Mouse (Mus musculus): ENCODE results near the gene Abcg5. TPM values are rescaled to one million over a fixed set of nuclear protein-coding genes. Genes with fewer than 3 reads are reported as not detected.
A peak's percentile ranks its signal among the peaks of the same experiment; 100 is the strongest.

The Abcg5 gene
- 3.7 and 6.5 TPM in 2 replicates for polyA plus RNA-seq (2015; fragmentation: Nextera tagmentation; extraction: Ambion mirVana)

DNA sequence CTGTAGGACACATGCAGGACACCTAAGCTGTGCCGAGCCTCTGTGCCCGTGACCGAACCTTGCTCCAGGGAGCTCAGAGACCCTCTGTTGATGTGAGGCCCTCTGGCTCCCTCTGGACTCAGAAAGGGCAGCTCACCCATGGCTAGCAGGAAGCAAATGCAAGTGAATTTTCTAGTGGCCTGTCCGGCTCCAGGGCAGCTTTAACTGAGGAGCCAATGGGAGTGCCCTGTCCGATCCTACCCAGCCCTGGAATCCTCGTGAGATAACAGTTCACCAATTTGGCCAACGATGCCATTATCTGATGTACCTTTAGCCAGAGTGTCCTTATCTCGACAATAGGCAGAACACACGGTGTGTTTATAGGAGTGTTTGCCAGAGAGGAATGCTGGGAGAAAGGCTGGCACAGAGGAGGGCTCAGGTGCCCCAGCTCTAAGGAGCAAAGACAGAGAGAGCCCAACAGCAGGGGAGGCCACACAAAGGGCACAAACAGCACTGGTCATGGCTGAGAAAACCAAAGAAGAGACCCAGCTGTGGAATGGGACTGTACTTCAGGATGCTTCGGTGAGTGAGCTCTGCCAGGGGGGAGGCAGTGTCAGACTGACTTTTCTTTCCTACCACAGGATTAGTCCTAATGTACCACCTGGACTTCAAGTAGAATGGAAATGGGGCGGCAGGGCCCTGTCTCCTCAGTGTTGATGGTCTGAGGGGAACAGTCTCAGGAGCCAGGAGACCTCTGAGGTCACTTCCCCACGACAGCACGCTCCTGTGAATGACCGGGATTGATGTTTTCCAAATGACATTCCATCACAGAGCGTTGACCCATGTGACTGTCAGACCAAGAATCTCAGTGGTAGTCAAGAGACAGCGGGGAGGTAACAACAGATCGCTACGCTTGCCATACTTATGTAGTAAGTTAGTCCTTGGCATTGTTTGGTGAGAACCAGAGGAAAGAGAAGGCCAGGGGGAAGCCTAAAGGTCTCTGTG is at the start of gene Abcg5:
Gene Abcg5, minus strand, starts transcription at position 278 of the 984 bp plus-strand sequence.
- peak; percentile 67 for ATAC-seq
- peaks cover 14% of the 10 kb centered on the region for H3K4me1 ChIP-seq (ENCODE audit: control insufficient read depth, insufficient read depth, low read length)

DNA sequence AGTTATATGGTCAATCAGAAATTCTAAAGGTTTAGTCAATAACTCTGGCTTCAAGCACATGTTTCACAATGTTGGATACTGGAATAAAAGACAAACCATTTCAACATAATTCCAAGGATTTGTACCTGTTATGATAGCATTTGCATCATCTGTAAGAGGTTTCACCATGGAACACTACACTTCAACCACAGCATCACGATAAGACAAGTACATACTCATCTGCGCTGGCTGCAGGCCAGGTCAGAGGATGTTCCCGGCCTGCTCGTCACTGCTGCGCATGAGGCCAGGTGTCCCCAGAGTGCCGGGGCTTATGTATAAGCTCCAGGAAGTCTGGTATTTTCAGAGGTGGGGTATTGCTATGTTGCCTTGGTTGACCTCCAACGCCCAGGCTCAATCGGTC is 49.8 kb upstream of the Abcg5 start:
- 0 out of 2 replicates have a peak, but pooled peaks cover 2% of the 10 kb centered on the region for H3K4me1 ChIP-seq (ENCODE audit: control insufficient read depth, insufficient read depth, low read length)
- H3K27me3 ChIP-seq (replicated peaks; ENCODE audit: control insufficient read depth, insufficient read depth, low read length): no peaks in the 10 kb centered on the region
- no peak for ATAC-seq
- no peaks in the 10 kb centered on the region for H3K9me3 ChIP-seq (ENCODE audit: control insufficient read depth, low read length)
- H3K4me3 ChIP-seq (ENCODE audit: low read length): no peak overlapping the region
- H3K9ac ChIP-seq (ENCODE audit: low read depth, low read length): no peak overlapping the region
- 86% methylated on average over 8 of the region's 8 CpGs for WGBS
- H3K27ac ChIP-seq (ENCODE audit: low read length): no peak overlapping the region
- no peak overlapping the region for H3K4me2 ChIP-seq (ENCODE audit: low read depth, low read length)
- peaks cover 4% of the 10 kb centered on the region; the same call in 1 of the 2 replicates for H3K36me3 ChIP-seq (ENCODE audit: control insufficient read depth, insufficient read depth, low read length)

More for the DNA sequence above, at the start of gene Abcg5:
- no peak within 1 kb of the TSS for H3K9ac ChIP-seq (ENCODE audit: low read depth, low read length)
- H3K9me3 ChIP-seq (ENCODE audit: control insufficient read depth, low read length): no peaks in the 10 kb centered on the region
- WGBS: 69% methylated on average over 18 of the region's 18 CpGs
- no peak within 1 kb of the TSS; the same call in 1 of the 2 replicates for H3K4me2 ChIP-seq (ENCODE audit: low read depth, low read length)
- no peak within 1 kb of the TSS for H3K4me3 ChIP-seq (ENCODE audit: low read length)
- H3K27ac ChIP-seq (ENCODE audit: low read length): no peak within 1 kb of the TSS
- no peaks in the 10 kb centered on the region for H3K36me3 ChIP-seq (ENCODE audit: control insufficient read depth, insufficient read depth, low read length)
- H3K27me3 ChIP-seq (replicated peaks; ENCODE audit: control insufficient read depth, insufficient read depth, low read length): no peaks in the 10 kb centered on the region

DNA sequence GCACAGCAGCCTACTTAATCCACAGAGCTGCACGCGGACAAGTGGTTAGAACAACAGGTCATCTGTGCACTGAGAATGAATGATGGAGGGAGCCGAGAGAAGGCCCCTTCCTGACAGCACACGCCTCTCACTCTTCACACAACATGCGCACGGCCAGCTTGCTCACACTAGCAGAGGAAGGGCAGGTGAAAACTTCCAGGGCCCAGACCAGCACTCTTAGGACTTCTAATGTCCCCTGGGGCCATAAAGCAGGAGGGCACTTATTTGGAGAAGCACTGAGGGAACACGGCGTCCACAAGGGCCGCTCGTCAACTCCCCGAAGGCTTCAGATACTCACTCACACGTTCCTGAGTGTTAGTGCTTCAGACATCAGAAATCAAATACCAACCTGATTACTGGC is 48.5 kb upstream of the Abcg5 start:
- Histone ChIP-seq H3K27me3 (replicated peaks; ENCODE audit: control insufficient read depth, insufficient read depth, low read length) (no peaks in the 10 kb centered on the region), H3K4me1 (ENCODE audit: control insufficient read depth, insufficient read depth, low read length) (0 out of 2 replicates have a peak, but pooled peaks cover 2% of the 10 kb centered on the region), H3K9me3 (ENCODE audit: control insufficient read depth, low read length) (no peaks in the 10 kb centered on the region), H3K27ac (ENCODE audit: low read length) (no peak overlapping the region), H3K9ac (ENCODE audit: low read depth, low read length) (no peak overlapping the region), H3K4me3 (ENCODE audit: low read length) (no peak overlapping the region), H3K36me3 (ENCODE audit: control insufficient read depth, insufficient read depth, low read length) (peaks cover 4% of the 10 kb centered on the region; the same call in 1 of the 2 replicates), H3K4me2 (ENCODE audit: low read depth, low read length) (no peak overlapping the region)
- ATAC-seq: no peak
- WGBS: 84% methylated on average over 12 of the region's 12 CpGs

DNA sequence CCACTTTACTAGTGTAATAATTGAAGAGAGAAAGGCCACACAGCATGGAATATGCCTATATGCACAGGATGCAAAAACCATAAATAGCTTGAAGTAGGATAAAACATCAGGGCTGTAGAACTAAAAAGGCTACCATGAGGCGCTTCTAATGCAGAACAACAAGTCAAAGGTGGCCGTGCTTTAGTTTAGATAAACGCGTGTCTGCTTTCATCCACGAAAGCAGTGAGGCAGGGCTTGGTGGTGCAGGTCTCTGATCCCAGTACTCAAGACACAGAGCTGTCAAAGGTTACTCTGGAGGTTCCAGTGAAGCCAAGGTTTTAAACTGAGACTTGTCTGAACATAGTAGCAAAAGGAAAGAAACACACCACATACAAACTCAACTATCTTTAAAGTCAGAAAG is 46.3 kb upstream of the Abcg5 start:
- 86% methylated on average over 5 of the region's 5 CpGs for WGBS
- ATAC-seq: no peak
- Histone ChIP-seq H3K4me2 (ENCODE audit: low read depth, low read length) (no peak overlapping the region), H3K9me3 (ENCODE audit: control insufficient read depth, low read length) (no peaks in the 10 kb centered on the region), H3K27me3 (replicated peaks; ENCODE audit: control insufficient read depth, insufficient read depth, low read length) (no peaks in the 10 kb centered on the region), H3K4me3 (ENCODE audit: low read length) (no peak overlapping the region), H3K4me1 (ENCODE audit: control insufficient read depth, insufficient read depth, low read length) (no peaks in the 10 kb centered on the region), H3K36me3 (ENCODE audit: control insufficient read depth, insufficient read depth, low read length) (peaks cover 4% of the 10 kb centered on the region; the same call in 1 of the 2 replicates), H3K9ac (ENCODE audit: low read depth, low read length) (no peak overlapping the region), H3K27ac (ENCODE audit: low read length) (no peak overlapping the region)

DNA sequence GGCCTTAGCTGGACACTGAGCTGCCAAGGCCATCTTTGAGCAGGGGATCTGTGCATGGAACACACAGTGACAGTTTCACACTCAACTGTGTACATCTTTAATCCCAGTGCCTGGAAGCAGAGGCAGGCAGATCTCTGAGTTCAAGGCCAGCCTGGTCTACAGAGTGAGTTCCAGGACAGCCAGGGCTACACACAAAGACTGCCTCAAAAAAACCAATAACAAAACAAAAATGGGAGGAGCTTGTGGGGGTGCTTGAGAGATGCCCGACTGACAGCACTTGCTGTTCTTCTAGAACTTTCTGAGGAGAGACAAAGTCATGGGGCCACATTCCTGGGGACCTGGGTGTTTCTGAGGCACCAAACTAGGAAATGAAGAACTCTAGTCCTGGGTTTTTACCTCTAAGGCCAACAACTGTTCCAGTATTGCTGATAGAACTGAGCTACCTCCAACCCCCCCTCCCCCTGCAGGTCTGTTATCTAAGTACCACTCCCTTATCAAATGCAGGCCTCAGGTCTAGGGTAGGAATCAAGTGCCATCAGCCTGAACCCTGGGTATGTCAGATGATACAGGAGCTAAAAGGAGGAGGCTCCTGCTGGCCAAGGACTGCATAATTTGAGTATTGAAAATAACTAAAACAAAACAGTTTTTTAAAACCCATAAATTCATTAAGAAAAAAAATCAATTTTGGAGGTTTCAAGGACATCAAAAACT is 45.5 kb upstream of the Abcg5 start:
- peaks cover 4% of the 10 kb centered on the region; the same call in 1 of the 2 replicates for H3K36me3 ChIP-seq (ENCODE audit: control insufficient read depth, insufficient read depth, low read length)
- no peak overlapping the region for H3K4me3 ChIP-seq (ENCODE audit: low read length)
- H3K9me3 ChIP-seq (ENCODE audit: control insufficient read depth, low read length): no peaks in the 10 kb centered on the region
- no peaks in the 10 kb centered on the region for H3K4me1 ChIP-seq (ENCODE audit: control insufficient read depth, insufficient read depth, low read length)
- H3K27ac ChIP-seq (ENCODE audit: low read length): no peak overlapping the region
- no peak overlapping the region for H3K9ac ChIP-seq (ENCODE audit: low read depth, low read length)
- no peaks in the 10 kb centered on the region for H3K27me3 ChIP-seq (replicated peaks; ENCODE audit: control insufficient read depth, insufficient read depth, low read length)
- 71% methylated on average over 1 of the region's 1 CpGs for WGBS
- ATAC-seq: peak; percentile 52; the same call in 1 of the 2 replicates
- no peak overlapping the region for H3K4me2 ChIP-seq (ENCODE audit: low read depth, low read length)

- H3K27ac ChIP-seq (ENCODE audit: low read length): no peak overlapping the region
- 93% methylated on average over 3 of the region's 3 CpGs for WGBS
These were observed 42.4 kb upstream of the Abcg5 start for GRCm38 (mm10) chr17:84725163-84725562.

GRCm38 (mm10) chr17:84724028-84724427 is 41.2 kb upstream of the Abcg5 start:
- H3K4me3 ChIP-seq (ENCODE audit: low read length): no peak overlapping the region
- H3K27me3 ChIP-seq (replicated peaks; ENCODE audit: control insufficient read depth, insufficient read depth, low read length): no peaks in the 10 kb centered on the region
- H3K9ac ChIP-seq (ENCODE audit: low read depth, low read length): no peak overlapping the region
- H3K27ac ChIP-seq (ENCODE audit: low read length): no peak overlapping the region
- H3K4me2 ChIP-seq (ENCODE audit: low read depth, low read length): no peak overlapping the region
- H3K4me1 ChIP-seq (ENCODE audit: control insufficient read depth, insufficient read depth, low read length): no peaks in the 10 kb centered on the region
- peaks cover 12% of the 10 kb centered on the region for H3K36me3 ChIP-seq (ENCODE audit: control insufficient read depth, insufficient read depth, low read length)
- 86% methylated on average over 9 of the region's 9 CpGs for WGBS
- ATAC-seq: no peak
- H3K9me3 ChIP-seq (ENCODE audit: control insufficient read depth, low read length): no peaks in the 10 kb centered on the region

More at GRCm38 (mm10) chr17:84725163-84725562, 42.4 kb upstream of the Abcg5 start:
- Histone ChIP-seq H3K4me2 (ENCODE audit: low read depth, low read length) (no peak overlapping the region), H3K9me3 (ENCODE audit: control insufficient read depth, low read length) (no peaks in the 10 kb centered on the region), H3K4me3 (ENCODE audit: low read length) (no peak overlapping the region), H3K9ac (ENCODE audit: low read depth, low read length) (no peak overlapping the region), H3K4me1 (ENCODE audit: control insufficient read depth, insufficient read depth, low read length) (no peaks in the 10 kb centered on the region), H3K36me3 (ENCODE audit: control insufficient read depth, insufficient read depth, low read length) (peaks cover 12% of the 10 kb centered on the region), H3K27me3 (replicated peaks; ENCODE audit: control insufficient read depth, insufficient read depth, low read length) (no peaks in the 10 kb centered on the region)
- ATAC-seq: no peak

DNA sequence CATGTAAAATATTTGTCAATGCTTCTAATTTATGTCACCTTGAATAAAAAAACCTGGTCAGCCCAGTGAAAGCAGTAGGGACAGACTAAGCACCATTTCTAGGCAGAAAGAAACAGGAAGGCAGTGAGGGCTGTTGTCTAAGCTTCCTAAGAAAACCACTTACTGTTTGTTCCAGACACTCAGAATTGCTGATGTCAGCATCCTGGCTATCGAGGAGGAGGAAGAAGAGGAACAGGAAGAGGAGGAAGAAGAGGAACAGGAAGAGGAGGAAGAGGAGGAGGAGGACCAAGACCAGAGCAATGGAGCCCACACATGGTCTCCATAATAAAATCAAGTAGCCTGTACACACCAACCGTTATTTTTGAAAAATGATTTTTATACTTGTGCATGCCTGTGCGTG is 36.3 kb upstream of the Abcg5 start:
- no peaks in the 10 kb centered on the region for H3K9me3 ChIP-seq (ENCODE audit: control insufficient read depth, low read length)
- no peak overlapping the region for H3K27ac ChIP-seq (ENCODE audit: low read length)
- ATAC-seq: no peak
- peaks cover 12% of the 10 kb centered on the region for H3K36me3 ChIP-seq (ENCODE audit: control insufficient read depth, insufficient read depth, low read length)
- WGBS: 74% methylated on average over 3 of the region's 3 CpGs
- H3K4me3 ChIP-seq (ENCODE audit: low read length): no peak overlapping the region
- no peak overlapping the region for H3K9ac ChIP-seq (ENCODE audit: low read depth, low read length)
- no peaks in the 10 kb centered on the region for H3K27me3 ChIP-seq (replicated peaks; ENCODE audit: control insufficient read depth, insufficient read depth, low read length)
- H3K4me1 ChIP-seq (ENCODE audit: control insufficient read depth, insufficient read depth, low read length): no peaks in the 10 kb centered on the region
- no peak overlapping the region for H3K4me2 ChIP-seq (ENCODE audit: low read depth, low read length)

- Histone ChIP-seq H3K9ac (ENCODE audit: low read depth, low read length) (no peak overlapping the region), H3K27me3 (replicated peaks; ENCODE audit: control insufficient read depth, insufficient read depth, low read length) (no peaks in the 10 kb centered on the region), H3K4me2 (ENCODE audit: low read depth, low read length) (no peak overlapping the region), H3K36me3 (ENCODE audit: control insufficient read depth, insufficient read depth, low read length) (peaks cover 15% of the 10 kb centered on the region), H3K27ac (ENCODE audit: low read length) (no peak overlapping the region), H3K9me3 (ENCODE audit: control insufficient read depth, low read length) (no peaks in the 10 kb centered on the region), H3K4me1 (ENCODE audit: control insufficient read depth, insufficient read depth, low read length) (no peaks in the 10 kb centered on the region), H3K4me3 (ENCODE audit: low read length) (no peak overlapping the region)
- no peak for ATAC-seq
- WGBS: 73% methylated on average over 5 of the region's 5 CpGs
These were observed 34.6 kb upstream of the Abcg5 start for GRCm38 (mm10) chr17:84717416-84717815.
